Mouse (Mus musculus) cerebellum, postnatal 10 days (tissue): ENCODE results near the gene Slc35e2.
"Not testable (repeated sequence)": the region's sequence is repeated elsewhere in the genome, so short reads cannot be mapped to it uniquely, and the experiment has no call there.

ENCODE experiments used
- DNase-seq, 2 experiments: peaks; one replicate each; pipeline ENCODE4 v3.0.0; 2021; ENCODE audit warnings: mixed read lengths in 2 of 2

Slc35e2 gene

GRCm38 (mm10) chr4:155601091-155601996, at the start of gene Slc35e2:
Gene Slc35e2 (plus strand): TSS chr4:155601416.
- DNase-seq = peak; percentile 99 to 100

GRCm38 (mm10) chr4:155552917-155553532, 48.2 kb upstream of the Slc35e2 start:
- peak; percentile 19 to 22 for DNase-seq

- DNase-seq = no peak
Observed at GRCm38 (mm10) chr4:155554880-155555279, 46.3 kb upstream of the Slc35e2 start.

GRCm38 (mm10) chr4:155555464-155555863, 45.8 kb upstream of the Slc35e2 start:
- DNase-seq = no peak

- no peak for DNase-seq
Observed at GRCm38 (mm10) chr4:155559454-155559853, 41.8 kb upstream of the Slc35e2 start.

- DNase-seq = peak; percentile 26 to 34
Observed at GRCm38 (mm10) chr4:155560932-155561331, 40.3 kb upstream of the Slc35e2 start.

- DNase-seq = peak; percentile 26 to 38
Observed at GRCm38 (mm10) chr4:155561661-155562442, 39.4 kb upstream of the Slc35e2 start, which contains the start of gene Nadk. Gene Nadk (plus strand): TSS chr4:155562378.

GRCm38 (mm10) chr4:155562725-155563399, 38.4 kb upstream of the Slc35e2 start:
- DNase-seq = peak; percentile 88 to 91

GRCm38 (mm10) chr4:155563400-155564231, 37.6 kb upstream of the Slc35e2 start:
- DNase-seq = peak; percentile 98

- DNase-seq = peak; percentile 50 to 51
Observed at GRCm38 (mm10) chr4:155564315-155565069, 36.7 kb upstream of the Slc35e2 start.

- no peak for DNase-seq
Observed at GRCm38 (mm10) chr4:155566555-155566954, 34.7 kb upstream of the Slc35e2 start.

GRCm38 (mm10) chr4:155568170-155568569, 33.0 kb upstream of the Slc35e2 start:
- DNase-seq = peak; percentile 31 to 63

GRCm38 (mm10) chr4:155568632-155569370, 32.4 kb upstream of the Slc35e2 start:
- DNase-seq = no peak

- no peak for DNase-seq
Observed at GRCm38 (mm10) chr4:155569818-155570217, 31.4 kb upstream of the Slc35e2 start.

GRCm38 (mm10) chr4:155570315-155570714, 30.9 kb upstream of the Slc35e2 start:
- DNase-seq = not testable (repeated sequence)

GRCm38 (mm10) chr4:155571442-155571841, 29.8 kb upstream of the Slc35e2 start:
- no peak for DNase-seq

- DNase-seq = no peak
Observed at GRCm38 (mm10) chr4:155573155-155573554, 28.1 kb upstream of the Slc35e2 start.

GRCm38 (mm10) chr4:155573876-155574275, 27.3 kb upstream of the Slc35e2 start:
- DNase-seq = no peak

GRCm38 (mm10) chr4:155574931-155575330, 26.3 kb upstream of the Slc35e2 start:
- DNase-seq = peak in 1 of 2 experiments; percentile 30

GRCm38 (mm10) chr4:155575521-155575920, 25.7 kb upstream of the Slc35e2 start:
- no peak for DNase-seq
